Comparison of ENCODE assay signal across 10 mouse cellular contexts in genomic region chr3:127759212-127759611, GRCm38 (mm10). TPM values are rescaled to one million over a fixed set of nuclear protein-coding genes. Genes with fewer than 3 reads are reported as not detected.
A peak's percentile ranks its signal among the peaks of the same experiment; 100 is the strongest.
DNase-seq lines count a peak whose midpoint lies in the region; ATAC-seq and TF ChIP-seq lines count a peak whose summit lies in the region.
"Had no signal": no experiment of that assay in that cellular context is flagged by ENCODE, and none has a peak within 500 bp of the region (broad histone marks: within the 10 kb centered on the region; RNA-seq: fewer than 3 reads in every experiment).

No protein-coding gene starts in this region.

- intact Hi-C loops in left cerebral cortex, adult 2 months (cut with DNase I): loop anchor here (1.0 to 2.0 kb wide), 2 partner anchors 124 to 134 kb away; no protein-coding TSS in a partner anchor
- intact Hi-C loops in left cerebral cortex, postnatal 4 days (cut with DNase I): loop anchor here (5.0 kb wide), 2 partner anchors 127 to 187 kb away; partner anchors contain the start of gene Neurog2

- TF ChIP-seq POLR2A in brain, embryonic 14.5 days (IDR thresholded peaks at IDR 0.05; ENCODE audit: borderline replicate concordance, extremely low read depth, insufficient read depth, insufficient read length, poor library complexity, severe bottlenecking): no peak

- DNase-seq in left cerebral cortex, adult 2 months (ENCODE audit: extremely low spot score in 1 of 2, low spot score in 2 of 2): peak; percentile 28 to 61
- DNase-seq in left cerebral cortex, adult 8-10 months (ENCODE audit: low spot score in 2 of 2): no peak
- peak; percentile 20 for DNase-seq in ES-CJ7 (ENCODE audit: low read depth, low spot score)
- peak; percentile 92 for DNase-seq in brain, embryonic 14.5 days (ENCODE audit: low read depth)
- peak; percentile 45 for DNase-seq in left cerebral cortex, postnatal 4 days
- DNase-seq in right cerebral cortex, postnatal 25 days: peak; percentile 19
- DNase-seq in gastrocnemius, adult 8-10 months (ENCODE audit: low spot score in 2 of 2): no peak

- peak; percentile 23; the same call in 1 of the 2 replicates for ATAC-seq in granulocyte monocyte progenitor cell, adult 5-6 weeks (replicated peaks; ENCODE audit: poor library complexity, severe bottlenecking)

- no peak overlapping the region for H3K4me3 ChIP-seq in left cerebral cortex, adult 2 months
- H3K4me3 ChIP-seq: embryonic facial prominence, embryonic 12.5 days; liver, embryonic 15.5 days had no signal

- no peak overlapping the region for H3K27ac ChIP-seq in left cerebral cortex, adult 2 months
- H3K27ac ChIP-seq: embryonic facial prominence, embryonic 12.5 days; liver, embryonic 15.5 days had no signal

- TF ChIP-seq CTCF in left cerebral cortex, adult 2 months (IDR thresholded peaks at IDR 0.05): peak; percentile 62
- TF ChIP-seq CTCF in brain, embryonic 14.5 days (IDR thresholded peaks at IDR 0.05; ENCODE audit: borderline replicate concordance, extremely low read depth, insufficient read depth, insufficient read length): peak; percentile 74; the same call in 1 of the 2 replicates

RNA-seq across cellular contexts. Expression of gene Alpk1, which starts 21.1 kb away (rescaled TPM):
- total RNA-seq in left cerebral cortex, adult 2 months (2021): 1 to 10 TPM; 4.6 to 5.5 TPM
- total RNA-seq in left cerebral cortex, adult 8-10 months (2022): 1 to 10 TPM; 5.9 to 8.1 (median 7.3) TPM
- polyA plus RNA-seq in brain, embryonic 14.5 days (2012; rRNA removed): 2.2 and 2.6 TPM in 2 replicates
- total RNA-seq in granulocyte monocyte progenitor cell, adult 5-6 weeks (2014; fragmentation: Nextera tagmentation): 10.5 and 16.1 TPM in 2 replicates
- 14.9 and 19.7 TPM in 2 replicates for total RNA-seq in granulocyte monocyte progenitor cell, adult 5-6 weeks (2017)
- 1 to 10 TPM; 2.0 to 4.0 TPM for total RNA-seq in left cerebral cortex, postnatal 4 days (2021)
- total RNA-seq in gastrocnemius, adult 8-10 months (2022): 1 to 10 TPM in 3 of 4 experiments, under 1 TPM in 1; 0.92 to 1.8 (median 1.6) TPM

RNA-seq across cellular contexts. Expression of gene Tifa, which starts 30.4 kb away (rescaled TPM):
- total RNA-seq in left cerebral cortex, adult 2 months (2021): 1 to 10 TPM; 5.8 to 6.4 TPM
- 10 to 100 TPM in 2 of 4 experiments, 1 to 10 TPM in 2; 5.6 to 10.1 (median 8.5) TPM for total RNA-seq in left cerebral cortex, adult 8-10 months (2022)
- polyA plus RNA-seq in brain, embryonic 14.5 days (2012; rRNA removed): 2.5 and 3.0 TPM in 2 replicates
- total RNA-seq in granulocyte monocyte progenitor cell, adult 5-6 weeks (2014; fragmentation: Nextera tagmentation): 49.4 and 52.3 TPM in 2 replicates
- 51.3 and 53.6 TPM in 2 replicates for total RNA-seq in granulocyte monocyte progenitor cell, adult 5-6 weeks (2017)
- total RNA-seq in left cerebral cortex, postnatal 4 days (2021): 1 to 10 TPM; 1.6 to 2.1 TPM
- total RNA-seq in gastrocnemius, adult 8-10 months (2022): 1 to 10 TPM in 2 of 4 experiments, under 1 TPM in 2; 0.85 to 1.6 (median 1.0) TPM

Comparison
In these comparisons a context has a peak if more than half of its experiments do, and no peak if none do; other contexts are left out.
1. DNase-seq: peak in left cerebral cortex, adult 2 months (2 of 2), ES-CJ7 (single experiment), brain, embryonic 14.5 days (single experiment), left cerebral cortex, postnatal 4 days (single experiment) and right cerebral cortex, postnatal 25 days (single experiment); none in left cerebral cortex, adult 8-10 months (0 of 2) and gastrocnemius, adult 8-10 months (0 of 2).
2. RNA of gene Tifa, which starts 30.4 kb away (total RNA-seq): 49.4 to 53.6 TPM in granulocyte monocyte progenitor cell, adult 5-6 weeks; 5.6 to 10.1 TPM in left cerebral cortex, adult 8-10 months, 5.8 to 6.4 TPM in left cerebral cortex, adult 2 months, 1.6 to 2.1 TPM in left cerebral cortex, postnatal 4 days and 0.85 to 1.6 TPM in gastrocnemius, adult 8-10 months; every median in the first group is over 4 times any median in the second.